Mouse (Mus musculus): ENCODE results near the gene Ppp4r1. TPM values are rescaled to one million over a fixed set of nuclear protein-coding genes. Genes with fewer than 3 reads are reported as not detected.

Gene Ppp4r1
- polyA plus RNA-seq, 1 experiment from 2014 or later, result 54.9 TPM

DNA sequence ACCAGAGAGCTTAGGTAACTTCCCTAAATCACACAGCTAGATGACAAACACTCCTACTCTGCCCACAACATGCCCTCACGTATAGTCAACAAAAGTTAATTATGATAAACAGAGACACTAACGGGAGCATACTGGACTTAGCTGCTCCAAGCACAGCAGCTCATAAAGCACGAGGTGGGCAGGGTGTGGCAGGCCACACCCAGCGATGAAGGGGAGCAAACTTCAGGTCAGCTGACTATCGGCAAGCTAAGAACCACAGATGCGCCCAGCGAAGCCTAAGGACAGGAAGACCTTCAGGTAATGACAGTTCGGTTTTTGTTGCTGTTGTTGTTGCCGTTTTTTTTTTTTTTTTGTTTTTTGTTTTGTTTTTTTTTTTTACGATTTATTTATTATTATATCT, 87.3 kb downstream of the Ppp4r1 start:
- no peaks in the 10 kb centered on the region for H3K9me3 ChIP-seq
- H3K4me2 ChIP-seq (replicated peaks), result no peak overlapping the region
- peaks cover 15% of the 10 kb centered on the region; the same call in 1 of the 2 replicates for H3K36me3 ChIP-seq
- ATAC-seq (ENCODE audit: low FRiP score, low read depth), result no peak
- 85% methylated on average over 10 of the region's 10 CpGs for WGBS
- peaks cover 14% of the 10 kb centered on the region for H3K4me1 ChIP-seq
- H3K4me3 ChIP-seq, result no peak overlapping the region
- no peak overlapping the region for H3K27ac ChIP-seq (replicated peaks)
- H3K9ac ChIP-seq (replicated peaks), result no peak overlapping the region
- no peaks in the 10 kb centered on the region for H3K27me3 ChIP-seq

DNA sequence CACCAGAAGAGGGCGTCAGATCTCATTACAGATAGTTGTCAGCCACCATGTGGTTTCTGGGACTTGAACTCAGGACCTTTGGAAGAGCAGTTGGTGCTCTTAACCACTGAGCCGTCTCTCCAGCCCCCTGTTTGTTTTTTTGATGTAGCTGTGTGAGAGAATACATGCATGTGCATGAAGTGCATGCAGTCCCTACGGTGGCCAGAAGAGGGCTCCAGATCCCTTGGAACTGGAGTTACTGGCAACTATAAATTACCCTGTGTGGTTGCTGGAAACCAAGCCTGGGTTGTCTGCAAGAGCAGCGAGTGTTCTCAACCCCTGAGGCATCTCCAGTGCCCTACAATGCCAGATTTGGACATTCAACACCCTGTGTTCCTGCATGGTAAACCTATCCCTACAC, 87.8 kb downstream of the Ppp4r1 start:
- Histone ChIP-seq H3K27ac (replicated peaks) (no peak overlapping the region), H3K4me2 (replicated peaks) (no peak overlapping the region), H3K36me3 (peaks cover 15% of the 10 kb centered on the region; the same call in 1 of the 2 replicates), H3K9me3 (no peaks in the 10 kb centered on the region), H3K4me1 (peaks cover 14% of the 10 kb centered on the region), H3K27me3 (no peaks in the 10 kb centered on the region), H3K4me3 (no peak overlapping the region), H3K9ac (replicated peaks) (no peak overlapping the region)
- ATAC-seq (ENCODE audit: low FRiP score, low read depth), result no peak
- 43% methylated on average over 4 of the region's 4 CpGs for WGBS

DNA sequence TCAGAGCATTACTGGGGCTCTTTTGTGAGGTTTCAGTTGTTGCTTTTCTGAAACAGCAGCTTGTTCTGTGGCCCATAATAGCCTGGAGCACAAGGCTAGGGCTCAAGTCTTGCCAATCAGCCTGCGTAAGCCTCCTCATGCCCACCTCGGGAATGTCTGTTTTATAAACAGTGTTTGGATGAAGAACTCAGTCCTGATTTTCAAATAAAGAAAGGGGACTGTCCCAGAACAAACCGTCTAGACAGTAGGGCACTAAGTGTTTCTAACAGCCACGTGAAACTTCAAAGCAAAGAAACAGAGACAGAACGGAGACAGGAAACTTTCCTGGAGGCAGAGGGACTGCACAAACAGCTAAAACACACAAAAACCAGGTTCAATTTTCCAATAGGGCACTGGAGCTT, 89.3 kb downstream of the Ppp4r1 start:
- H3K36me3 ChIP-seq, result peaks cover 9% of the 10 kb centered on the region; the same call in 1 of the 2 replicates
- no peak overlapping the region for H3K9ac ChIP-seq (replicated peaks)
- H3K4me3 ChIP-seq, result no peak overlapping the region
- H3K4me1 ChIP-seq, result peaks cover 14% of the 10 kb centered on the region
- no peaks in the 10 kb centered on the region for H3K27me3 ChIP-seq
- no peaks in the 10 kb centered on the region for H3K9me3 ChIP-seq
- no peak overlapping the region for H3K27ac ChIP-seq (replicated peaks)
- H3K4me2 ChIP-seq (replicated peaks), result no peak overlapping the region
- WGBS, result 55% methylated on average over 5 of the region's 5 CpGs
- ATAC-seq (ENCODE audit: low FRiP score, low read depth), result no peak

DNA sequence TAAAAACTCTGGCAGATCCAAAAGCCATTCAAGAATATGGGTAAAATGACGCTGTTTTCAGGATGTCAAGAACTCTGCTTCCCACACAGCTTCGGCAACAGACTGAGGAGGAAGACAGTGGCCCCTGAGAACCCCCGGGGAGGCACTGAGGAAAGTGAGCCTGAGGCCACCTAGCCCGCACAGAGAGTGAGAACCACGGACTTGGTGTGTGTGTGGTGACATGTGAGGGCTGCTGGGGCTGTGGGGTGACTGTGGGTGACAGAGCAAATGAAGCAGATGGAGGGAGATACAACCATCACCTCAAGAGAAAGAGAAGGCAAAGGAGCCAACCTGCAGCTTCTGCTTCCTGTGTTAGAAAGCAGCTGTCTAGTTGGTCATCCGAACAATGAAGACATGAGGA, 89.7 kb downstream of the Ppp4r1 start:
- Histone ChIP-seq H3K4me3 (no peak overlapping the region), H3K36me3 (peaks cover 7% of the 10 kb centered on the region; the same call in 1 of the 2 replicates), H3K9me3 (no peaks in the 10 kb centered on the region), H3K27ac (replicated peaks) (0 out of 2 replicates have a peak overlapping the region, but pooled peaks have one; percentile 6), H3K4me1 (peaks cover 14% of the 10 kb centered on the region), H3K9ac (replicated peaks) (no peak overlapping the region), H3K4me2 (replicated peaks) (no peak overlapping the region), H3K27me3 (no peaks in the 10 kb centered on the region)
- 71% methylated on average over 6 of the region's 6 CpGs for WGBS
- ATAC-seq (ENCODE audit: low FRiP score, low read depth), result no peak

DNA sequence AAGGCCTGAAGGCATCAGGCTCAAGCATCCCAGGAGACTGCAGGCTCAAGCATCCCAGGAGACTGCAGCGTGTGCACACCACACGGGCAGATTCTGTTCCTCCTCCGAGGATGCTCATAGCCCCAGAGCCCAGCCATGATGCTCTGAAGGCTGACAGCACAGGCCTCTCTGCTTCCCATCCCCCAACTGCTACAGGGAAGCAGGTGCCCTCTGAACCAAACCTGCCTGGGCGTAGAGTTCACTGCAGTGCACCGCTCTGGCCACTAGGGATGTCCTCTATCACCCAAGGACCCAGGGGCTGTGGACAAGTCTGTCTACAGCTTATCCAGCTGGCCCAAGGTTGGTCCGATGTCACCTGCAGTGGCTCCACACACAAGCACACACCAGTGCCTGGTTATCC, 90.3 kb downstream of the Ppp4r1 start:
- Histone ChIP-seq H3K9ac (replicated peaks) (0 out of 2 replicates have a peak overlapping the region, but pooled peaks have one; percentile 11), H3K9me3 (no peaks in the 10 kb centered on the region), H3K4me2 (replicated peaks) (no peak overlapping the region), H3K27me3 (no peaks in the 10 kb centered on the region), H3K27ac (replicated peaks) (no peak overlapping the region), H3K4me1 (peaks cover 14% of the 10 kb centered on the region), H3K36me3 (0 out of 2 replicates have a peak, but pooled peaks cover under 1% of the 10 kb centered on the region), H3K4me3 (no peak overlapping the region)
- peak; percentile 41; the same call in 1 of the 2 replicates for ATAC-seq (ENCODE audit: low FRiP score, low read depth)
- 27% methylated on average over 6 of the region's 6 CpGs for WGBS

DNA sequence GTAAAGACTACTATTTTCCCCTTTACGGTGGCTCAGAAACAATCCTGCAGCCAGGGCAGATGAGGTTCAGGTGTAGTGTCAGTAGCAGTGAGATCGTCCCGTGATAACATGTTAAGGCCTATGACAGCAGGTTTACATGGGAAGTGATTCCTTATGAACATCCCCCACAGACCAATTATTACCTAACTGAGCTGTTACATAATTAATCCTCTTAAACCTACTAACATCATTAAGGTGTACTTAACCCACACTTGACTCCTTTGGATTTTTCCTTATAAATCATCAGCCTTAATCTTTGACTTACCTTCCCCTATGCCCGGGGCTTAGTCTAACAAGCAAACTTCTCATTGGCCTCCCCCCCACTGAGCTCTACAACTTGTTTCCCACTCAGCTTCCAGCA, 90.8 kb downstream of the Ppp4r1 start:
- H3K4me2 ChIP-seq (replicated peaks), result no peak overlapping the region
- no peak overlapping the region for H3K9ac ChIP-seq (replicated peaks)
- H3K4me1 ChIP-seq, result peaks cover 14% of the 10 kb centered on the region
- no peak overlapping the region for H3K4me3 ChIP-seq
- no peak overlapping the region for H3K27ac ChIP-seq (replicated peaks)
- H3K9me3 ChIP-seq, result no peaks in the 10 kb centered on the region
- H3K27me3 ChIP-seq, result no peaks in the 10 kb centered on the region
- no peak for ATAC-seq (ENCODE audit: low FRiP score, low read depth)
- 77% methylated on average over 4 of the region's 4 CpGs for WGBS
- H3K36me3 ChIP-seq, result no peaks in the 10 kb centered on the region

DNA sequence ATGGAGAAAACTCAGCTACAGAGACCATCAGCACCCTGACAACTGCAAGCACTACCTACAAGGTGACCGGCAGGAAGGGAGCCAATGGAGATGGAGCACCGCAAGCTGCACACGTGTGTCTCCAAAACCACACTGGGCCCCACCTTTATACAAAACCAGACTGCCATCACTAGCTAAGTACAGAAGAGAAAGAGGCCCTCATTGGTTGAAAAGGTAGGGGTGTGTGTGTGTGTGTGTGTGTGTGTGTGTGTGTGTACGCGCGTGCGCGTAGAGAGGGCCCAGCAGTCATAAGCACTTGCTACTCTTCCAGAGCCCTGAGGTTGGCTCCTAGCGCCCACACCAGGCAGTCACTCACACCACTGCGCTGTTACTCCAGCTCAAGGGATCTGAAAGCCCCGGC, 91.5 kb downstream of the Ppp4r1 start:
- H3K4me1 ChIP-seq, result peaks cover 14% of the 10 kb centered on the region
- no peaks in the 10 kb centered on the region for H3K27me3 ChIP-seq
- H3K9me3 ChIP-seq, result no peaks in the 10 kb centered on the region
- no peak overlapping the region for H3K27ac ChIP-seq (replicated peaks)
- no peak overlapping the region for H3K4me3 ChIP-seq
- H3K36me3 ChIP-seq, result no peaks in the 10 kb centered on the region
- WGBS, result 93% methylated on average over 11 of the region's 11 CpGs
- H3K9ac ChIP-seq (replicated peaks), result no peak overlapping the region
- H3K4me2 ChIP-seq (replicated peaks), result no peak overlapping the region
- no peak for ATAC-seq (ENCODE audit: low FRiP score, low read depth)

DNA sequence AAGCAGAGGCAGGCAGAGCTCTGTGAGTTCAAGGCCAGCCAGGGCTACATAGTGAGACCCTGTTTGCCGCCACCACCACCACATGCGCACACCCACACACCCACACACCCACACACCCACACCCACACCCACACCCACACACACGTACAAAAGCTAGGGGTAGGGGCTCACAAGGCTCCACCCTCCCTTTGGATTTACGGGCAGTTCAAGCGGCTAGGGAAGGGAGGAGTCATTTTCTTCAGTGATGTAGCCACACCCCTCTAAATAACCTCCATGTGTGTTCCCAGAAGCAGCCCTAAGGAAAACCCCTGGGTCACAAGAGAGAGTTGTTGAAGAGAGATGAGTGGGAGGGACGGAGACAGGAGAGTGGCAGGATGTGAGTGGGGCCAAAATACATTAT, 94.7 kb downstream of the Ppp4r1 start:
- Histone ChIP-seq H3K36me3 (no peaks in the 10 kb centered on the region), H3K9ac (replicated peaks) (no peak overlapping the region), H3K4me3 (no peak overlapping the region), H3K4me1 (peaks cover 11% of the 10 kb centered on the region), H3K9me3 (no peaks in the 10 kb centered on the region), H3K27ac (replicated peaks) (no peak overlapping the region), H3K27me3 (no peaks in the 10 kb centered on the region), H3K4me2 (replicated peaks) (no peak overlapping the region)
- 75% methylated on average over 6 of the region's 6 CpGs for WGBS
- no peak for ATAC-seq (ENCODE audit: low FRiP score, low read depth)

DNA sequence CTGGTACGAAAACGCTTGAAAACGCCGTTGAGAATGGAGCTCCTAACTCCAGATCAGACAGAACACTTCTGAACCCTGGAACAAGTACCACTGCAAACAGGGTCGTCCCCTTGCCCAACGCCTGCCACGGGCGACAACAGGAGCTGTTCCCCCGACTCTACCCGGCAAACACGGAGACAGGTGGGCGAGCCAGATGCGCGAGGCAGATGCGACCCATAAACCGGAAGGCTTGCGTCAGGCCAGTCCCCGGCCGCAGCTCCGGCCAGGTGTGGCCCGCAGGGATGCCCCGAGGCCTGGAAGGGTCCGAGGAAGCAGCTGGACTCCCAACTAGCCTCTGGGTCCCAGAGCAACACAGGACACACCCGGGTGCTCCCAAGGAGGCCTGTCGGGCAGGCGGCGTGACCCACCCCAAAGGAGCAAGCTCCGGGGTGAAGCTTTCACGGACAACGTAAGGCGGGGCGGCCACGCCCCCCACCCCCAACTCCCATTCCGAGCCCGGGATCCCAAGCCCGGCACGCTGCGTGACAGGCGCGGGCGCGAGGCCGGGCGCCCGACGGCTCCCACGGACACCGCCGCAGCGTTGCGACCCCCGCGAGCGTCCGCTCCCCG, 101.8 kb downstream of the Ppp4r1 start:
- Histone ChIP-seq H3K4me1 (peaks cover 23% of the 10 kb centered on the region), H3K9me3 (no peaks in the 10 kb centered on the region), H3K27me3 (no peaks in the 10 kb centered on the region), H3K9ac (replicated peaks) (peak overlapping the region; percentile 90), H3K4me2 (replicated peaks) (peak overlapping the region; percentile 94), H3K4me3 (peak overlapping the region; percentile 83), H3K36me3 (no peaks in the 10 kb centered on the region), H3K27ac (replicated peaks) (peak overlapping the region; percentile 96)
- peak; percentile 48; the same call in 1 of the 2 replicates for ATAC-seq (ENCODE audit: low FRiP score, low read depth)
- WGBS, result 1% methylated on average over 51 of the region's 56 CpGs

DNA sequence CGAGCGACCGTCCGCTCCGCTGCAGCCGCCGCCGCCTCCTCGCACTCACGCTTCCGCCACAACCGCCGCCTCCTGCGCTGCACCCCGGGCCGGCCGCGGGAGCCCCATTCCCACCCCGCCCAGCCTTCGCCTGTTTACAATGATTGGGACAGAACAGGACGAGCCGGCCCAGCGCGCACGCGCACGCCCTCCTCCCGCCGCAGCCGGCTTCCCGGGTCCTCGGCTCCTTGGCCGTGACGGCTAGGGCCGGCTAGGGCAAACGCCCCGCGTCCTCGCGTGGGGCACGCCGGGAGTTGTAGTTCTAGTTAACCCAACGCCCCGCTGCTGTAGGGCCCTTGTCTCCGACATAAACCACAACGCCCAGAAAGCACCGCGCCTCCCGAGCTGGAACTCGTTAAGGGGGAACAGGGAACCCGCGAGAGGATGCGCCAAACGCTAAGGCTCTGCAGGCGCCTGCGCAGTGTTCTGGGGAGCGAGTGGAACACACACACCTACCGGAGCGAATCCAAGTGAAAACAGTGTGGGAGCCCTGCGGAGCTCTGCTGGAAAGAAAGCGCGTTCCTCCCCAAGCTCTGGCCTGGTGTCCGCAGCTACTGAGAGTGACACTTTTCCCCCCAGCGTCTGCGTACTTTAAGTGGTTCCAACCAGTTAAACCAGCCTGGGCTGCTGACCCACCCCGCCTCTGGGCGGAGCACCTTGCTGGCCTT, 102.5 kb downstream of the Ppp4r1 start:
- Histone ChIP-seq H3K4me1 (peaks cover 23% of the 10 kb centered on the region), H3K27me3 (no peaks in the 10 kb centered on the region), H3K4me2 (replicated peaks) (peak overlapping the region; percentile 94), H3K9ac (replicated peaks) (peak overlapping the region; percentile 90), H3K4me3 (peak overlapping the region; percentile 83), H3K9me3 (no peaks in the 10 kb centered on the region), H3K27ac (replicated peaks) (peak overlapping the region; percentile 96), H3K36me3 (no peaks in the 10 kb centered on the region)
- under 1% methylated on average over 63 of the region's 67 CpGs for WGBS
- ATAC-seq (ENCODE audit: low FRiP score, low read depth), result peak; percentile 100

DNA sequence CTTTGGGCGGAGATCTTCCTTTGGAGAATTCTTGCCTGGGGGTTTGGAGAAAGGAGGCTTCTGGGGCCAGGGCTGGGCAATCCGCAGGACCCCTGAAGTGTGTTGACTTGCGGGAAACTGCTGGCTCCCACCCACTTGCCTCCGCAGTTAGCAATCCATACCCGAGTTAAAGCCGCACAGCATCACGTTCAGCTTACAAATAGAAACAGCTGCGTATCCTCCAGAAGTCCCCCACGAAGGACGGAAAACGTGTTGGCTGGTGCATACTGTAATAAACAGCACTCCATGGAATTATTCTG, 103.0 kb downstream of the Ppp4r1 start:
- Histone ChIP-seq H3K9me3 (no peaks in the 10 kb centered on the region), H3K4me1 (peaks cover 23% of the 10 kb centered on the region), H3K4me3 (peak overlapping the region; percentile 83), H3K36me3 (no peaks in the 10 kb centered on the region), H3K9ac (replicated peaks) (peak overlapping the region; percentile 75), H3K27me3 (no peaks in the 10 kb centered on the region), H3K4me2 (replicated peaks) (peak overlapping the region; percentile 94), H3K27ac (replicated peaks) (peak overlapping the region; percentile 96)
- ATAC-seq (ENCODE audit: low FRiP score, low read depth), result no peak
- 0% methylated on average over 11 of the region's 11 CpGs for WGBS

DNA sequence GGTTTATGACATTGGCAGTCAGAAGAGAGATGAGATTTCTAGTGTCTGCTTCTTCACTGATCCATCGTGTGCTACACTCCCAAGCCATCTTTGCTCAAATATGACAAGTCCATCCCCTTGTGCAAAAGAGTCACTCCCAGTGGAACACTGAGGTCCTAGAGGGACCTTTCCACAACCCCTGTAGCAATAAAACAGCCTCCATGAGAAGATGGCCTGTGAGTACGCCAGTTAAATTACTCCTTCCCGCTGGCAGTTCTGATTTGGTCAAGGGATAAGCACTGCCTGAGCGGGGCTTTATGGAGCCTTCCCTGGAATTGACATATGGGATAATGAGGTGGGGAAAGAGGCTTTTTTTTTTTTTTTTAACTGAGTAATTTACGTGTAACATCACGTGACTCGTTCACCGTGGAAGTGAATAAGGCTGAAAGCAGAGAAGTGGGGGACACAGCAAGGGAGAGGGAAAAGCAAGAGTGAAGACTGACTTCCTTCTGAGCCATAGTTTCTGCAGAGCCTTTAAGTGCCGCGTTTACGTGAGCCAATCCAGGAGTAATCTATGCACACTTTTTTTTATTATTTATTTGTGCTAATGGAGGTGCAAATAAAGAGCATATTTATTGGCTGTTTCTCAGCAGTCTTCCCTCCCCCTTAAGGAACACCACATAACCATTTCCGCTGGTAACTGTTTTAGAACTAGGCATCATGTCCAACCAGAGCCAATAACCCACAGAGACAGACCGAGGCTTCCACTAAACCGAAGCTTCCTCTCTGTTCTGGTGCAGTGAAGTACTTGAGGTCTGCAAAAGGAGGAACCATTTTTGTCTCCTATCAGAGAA, 103.5 kb downstream of the Ppp4r1 start, which contains the start of gene Ralbp1:
Ralbp1 (minus strand) TSS at position 102 of the 833 bp plus-strand sequence.
- WGBS, result 11% methylated on average over 14 of the region's 14 CpGs
- no peak for ATAC-seq (ENCODE audit: low FRiP score, low read depth)
- Histone ChIP-seq H3K36me3 (no peaks in the 10 kb centered on the region), H3K4me3 (peak within 1 kb of the TSS; percentile 83), H3K9me3 (no peaks in the 10 kb centered on the region), H3K9ac (replicated peaks) (peak within 1 kb of the TSS; percentile 90), H3K27ac (replicated peaks) (peak within 1 kb of the TSS; percentile 96), H3K27me3 (no peaks in the 10 kb centered on the region), H3K4me2 (replicated peaks) (peak within 1 kb of the TSS; percentile 94), H3K4me1 (peaks cover 23% of the 10 kb centered on the region)

Measured in midbrain, embryonic 12.5 days (tissue).